Mouse (Mus musculus) lung, embryonic 14.5 days (tissue): Measurements from ENCODE around the gene Ctsc. TPM values are rescaled to one million over a fixed set of nuclear protein-coding genes. Genes with fewer than 3 reads are reported as not detected.

Experiments
- ATAC-seq: fragments of 200-750 bp; cut with Nextera tagmentation; 2 replicates; pipeline ENCODE4 v1.8.0; 2017; ENCODE audit warnings: mild to moderate bottlenecking, moderate TSS enrichment, moderate library complexity; ENCODE audit not compliant: insufficient read depth
- DNase-seq: peaks from one replicate; pipeline ENCODE4 v3.0.0-alpha.2; 2015
- H3K27ac ChIP-seq: fragments of 300-500 bp; sonication (generic); 2 replicates; pipeline ENCODE4 v1.5.1; 2014; ENCODE audit warnings: low read depth, mild to moderate bottlenecking, moderate library complexity
- H3K27me3 ChIP-seq: fragments of 300-500 bp; sonication (generic); 2 replicates; pipeline ENCODE4 v1.6.1; 2014; ENCODE audit warnings: low read length, control low read depth; ENCODE audit not compliant: insufficient read depth
- H3K36me3 ChIP-seq: fragments of 300-500 bp; sonication (generic); 2 replicates; pipeline ENCODE4 v1.6.1; 2014; ENCODE audit warnings: control low read depth; ENCODE audit not compliant: insufficient read depth
- H3K4me1 ChIP-seq: fragments of 300-500 bp; sonication (generic); 2 replicates; pipeline ENCODE4 v1.6.1; 2014; ENCODE audit warnings: antibody characterized with exemption, control low read depth; ENCODE audit not compliant: insufficient read depth
- H3K4me2 ChIP-seq: fragments of 300-500 bp; sonication (generic); 2 replicates; pipeline ENCODE4 v1.6.1; 2014; ENCODE audit warnings: mild to moderate bottlenecking
- H3K4me3 ChIP-seq: fragments of 300-500 bp; sonication (generic); 2 replicates; pipeline ENCODE4 v1.5.1; 2014; ENCODE audit warnings: low read depth, low read length
- H3K9ac ChIP-seq: fragments of 300-500 bp; sonication (generic); 2 replicates; pipeline ENCODE4 v1.6.1; 2014
- H3K9me3 ChIP-seq: fragments of 300-500 bp; sonication (generic); 2 replicates; pipeline ENCODE4 v1.6.1; 2016; ENCODE audit warnings: low read depth, low read length, control low read depth
- CTCF ChIP-seq: IDR thresholded peaks from 2 replicates; pipeline ENCODE4 v1.5.1; 2016; ENCODE audit warnings: antibody characterized with exemption, low read depth
- WGBS: fragments of 180-500 bp; shearing (Covaris S2); extraction: QIAGEN DNeasy Blood & Tissue Kit; methylation state at CpG from one replicate; pipeline ENCODE4 v1.1.7; 2014; 5-methylcytosine and 5-hydroxymethylcytosine counted together
- polyA plus RNA-seq: library from polyadenylated mRNA; unstranded; fragments of >200 nt; fragmentation: Nextera tagmentation; extraction: Ambion mirVana; gene quantifications from 2 replicates; pipeline ENCODE4 v1.2.1, GENCODE M21; 2014

The Ctsc gene
- polyA plus RNA-seq, 1 experiment from 2014 or later = 92.6 TPM

DNA sequence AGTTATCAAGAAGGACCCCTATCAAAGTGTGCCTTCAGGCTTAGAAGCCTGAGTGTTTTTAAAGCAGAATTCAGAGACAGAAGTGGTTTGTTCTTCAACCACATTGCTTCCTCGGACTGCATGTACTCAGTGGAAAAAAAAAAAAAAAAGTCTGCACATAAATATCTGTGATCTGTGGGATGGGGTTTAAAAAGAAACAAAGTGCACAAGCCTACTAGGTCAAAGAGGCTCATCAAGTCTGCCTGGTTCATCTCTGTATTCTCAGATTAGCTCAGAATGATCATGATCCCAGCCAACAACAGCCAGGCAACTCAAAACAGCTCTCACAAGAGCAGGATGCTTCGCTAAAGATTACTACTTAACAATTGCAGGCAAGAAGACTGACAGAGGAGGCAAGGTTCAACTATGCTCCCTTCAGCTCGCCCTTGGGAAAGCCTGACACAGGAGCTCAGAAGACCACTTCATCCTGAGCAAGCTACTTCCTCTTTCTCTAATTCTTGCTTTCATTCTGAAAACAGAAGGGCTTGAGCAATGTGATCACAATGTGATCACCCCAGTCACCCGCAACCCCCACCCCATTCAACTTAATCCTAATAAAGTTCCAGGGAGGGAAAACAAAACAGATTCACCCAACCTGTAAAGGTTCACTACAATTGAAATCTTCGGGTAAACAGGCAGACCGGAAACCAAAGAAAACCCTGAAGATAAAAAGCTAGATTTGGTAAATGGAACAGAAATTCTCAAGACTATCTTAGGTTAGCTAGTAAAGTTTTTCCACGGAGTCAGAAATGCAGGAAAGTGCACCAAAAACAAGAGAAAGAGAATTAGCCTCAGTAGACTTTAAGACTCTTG is 745 bp upstream of the Ctsc start:
- peak overlapping the region; percentile 9; the same call in 1 of the 2 replicates for H3K27ac ChIP-seq
- H3K4me2 ChIP-seq = peak overlapping the region; percentile 92
- no peak for ATAC-seq
- 41% methylated on average over 7 of the region's 7 CpGs for WGBS
- no peaks in the 10 kb centered on the region for H3K27me3 ChIP-seq
- peak overlapping the region; percentile 56 for H3K4me3 ChIP-seq
- no peaks in the 10 kb centered on the region; the same call in 1 of the 2 replicates for H3K4me1 ChIP-seq
- H3K9me3 ChIP-seq = no peaks in the 10 kb centered on the region
- no peak for DNase-seq
- H3K9ac ChIP-seq = peak overlapping the region; percentile 77; the same call in 1 of the 2 replicates
- no peaks in the 10 kb centered on the region for H3K36me3 ChIP-seq
- no peak for TF ChIP-seq CTCF

DNA sequence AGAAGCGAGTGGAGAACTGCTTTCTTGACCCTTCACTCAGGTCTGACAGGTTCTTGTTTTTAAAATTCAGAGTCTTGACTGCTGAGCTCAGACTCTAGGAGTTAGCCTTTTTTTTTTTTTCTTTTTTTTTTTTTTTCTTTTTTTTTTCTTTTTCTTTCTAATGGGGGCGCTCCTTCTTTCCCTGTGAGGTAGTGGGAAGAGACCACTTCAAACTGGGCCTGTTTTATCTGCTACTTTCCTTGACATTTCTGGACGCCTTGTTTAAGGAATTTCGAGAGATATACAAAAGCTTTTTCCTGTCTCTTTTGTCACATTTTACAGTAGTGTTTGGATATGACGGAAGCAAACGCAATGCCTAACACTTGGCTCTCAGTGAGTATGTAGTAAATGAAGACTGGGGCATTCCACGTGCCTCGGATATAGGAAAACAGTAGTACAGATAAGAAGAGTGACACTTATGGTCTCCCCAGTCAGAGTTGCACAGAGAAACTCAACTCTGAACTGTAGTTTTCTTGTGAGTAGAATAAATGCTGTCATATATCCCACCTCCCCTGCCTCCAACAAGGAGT is 827 bp downstream of the Ctsc start:
- Histone ChIP-seq H3K4me1 (no peaks in the 10 kb centered on the region; the same call in 1 of the 2 replicates), H3K9ac (peak overlapping the region; percentile 77), H3K27me3 (no peaks in the 10 kb centered on the region), H3K4me3 (peak overlapping the region; percentile 56), H3K36me3 (0 out of 2 replicates have a peak, but pooled peaks cover 6% of the 10 kb centered on the region), H3K4me2 (peak overlapping the region; percentile 92), H3K9me3 (no peaks in the 10 kb centered on the region), H3K27ac (peak overlapping the region; percentile 79)
- TF ChIP-seq CTCF = no peak
- no peak for ATAC-seq
- 10% methylated on average over 8 of the region's 8 CpGs for WGBS
- peak; percentile 59 for DNase-seq

DNA sequence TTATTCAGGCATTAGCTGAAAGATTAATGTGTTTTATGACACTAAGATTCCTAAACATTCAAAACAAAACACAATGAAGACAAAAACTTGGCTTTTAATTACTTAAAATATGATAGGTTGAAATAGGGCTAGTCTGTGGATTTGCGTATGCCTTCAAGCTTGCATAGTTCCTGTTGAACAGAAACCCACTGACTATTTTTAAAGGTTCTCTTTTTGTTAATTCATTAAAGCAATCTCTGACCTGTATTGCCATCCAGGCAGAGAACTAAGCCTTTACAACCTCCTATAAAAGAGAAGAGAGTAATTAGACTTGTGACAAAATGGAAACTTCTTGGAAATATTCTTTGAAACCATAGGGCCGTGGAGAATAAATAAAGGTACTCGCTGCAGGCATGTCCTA is 7.4 kb downstream of the Ctsc start:
- DNase-seq = no peak
- no peak for TF ChIP-seq CTCF
- Histone ChIP-seq H3K27ac (no peak overlapping the region), H3K4me1 (no peaks in the 10 kb centered on the region), H3K9me3 (no peaks in the 10 kb centered on the region), H3K4me2 (no peak overlapping the region), H3K9ac (no peak overlapping the region), H3K36me3 (peaks cover 11% of the 10 kb centered on the region; the same call in 1 of the 2 replicates), H3K4me3 (no peak overlapping the region), H3K27me3 (no peaks in the 10 kb centered on the region)
- 86% methylated on average over 3 of the region's 3 CpGs for WGBS
- ATAC-seq = no peak

DNA sequence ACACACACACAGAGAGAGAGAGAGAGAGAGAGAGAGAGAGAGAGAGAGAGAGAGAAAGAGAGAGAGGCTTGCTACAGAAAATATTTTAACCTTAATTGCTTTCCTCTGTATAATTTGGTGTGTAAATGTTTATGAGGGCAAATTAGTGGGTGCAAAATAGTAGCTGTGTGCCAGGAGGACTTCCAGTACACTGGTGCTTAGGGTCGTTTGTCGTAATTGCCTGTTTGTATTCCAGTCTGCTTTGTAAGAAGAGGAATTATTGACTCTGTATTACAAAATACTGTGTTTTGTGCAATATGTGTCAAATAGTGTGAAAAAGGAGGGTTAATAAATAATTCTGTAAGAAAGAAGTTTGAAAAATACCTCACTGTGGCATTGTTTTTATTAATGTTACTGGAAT is 13.2 kb downstream of the Ctsc start:
- Histone ChIP-seq H3K9me3 (no peaks in the 10 kb centered on the region), H3K27ac (no peak overlapping the region), H3K4me2 (no peak overlapping the region), H3K4me3 (no peak overlapping the region), H3K9ac (no peak overlapping the region), H3K36me3 (no peaks in the 10 kb centered on the region), H3K27me3 (no peaks in the 10 kb centered on the region), H3K4me1 (no peaks in the 10 kb centered on the region)
- ATAC-seq = no peak
- 82% methylated on average over 2 of the region's 2 CpGs for whole genome bisulfite sequencing
- DNase-seq = no peak
- TF ChIP-seq CTCF = no peak

DNA sequence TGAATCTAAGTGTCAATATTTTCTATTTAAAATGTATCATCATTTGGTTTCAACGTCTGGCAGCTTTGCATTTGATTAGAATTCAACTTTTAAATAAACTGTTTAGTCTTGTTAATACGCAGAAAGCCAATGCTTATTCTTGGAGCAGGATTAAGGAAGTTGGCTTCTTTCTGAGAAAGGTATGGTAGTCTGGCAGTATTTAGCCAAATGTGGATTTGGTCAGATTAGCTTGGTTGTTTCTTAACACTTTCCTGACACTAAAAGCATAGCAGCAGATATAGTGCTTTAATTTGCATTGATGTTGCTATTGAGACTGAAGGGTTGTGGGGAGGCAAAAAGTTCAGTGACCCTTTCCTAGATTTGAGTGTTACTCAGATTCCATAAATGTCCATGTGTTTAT is 14.2 kb downstream of the Ctsc start:
- no peak for TF ChIP-seq CTCF
- no peaks in the 10 kb centered on the region for H3K27me3 ChIP-seq
- H3K9me3 ChIP-seq = no peaks in the 10 kb centered on the region
- no peaks in the 10 kb centered on the region for H3K36me3 ChIP-seq
- DNase-seq = no peak
- H3K4me1 ChIP-seq = 0 out of 2 replicates have a peak, but pooled peaks cover 2% of the 10 kb centered on the region
- WGBS = 49% methylated on average over 2 of the region's 2 CpGs
- no peak overlapping the region for H3K4me2 ChIP-seq
- H3K4me3 ChIP-seq = no peak overlapping the region
- ATAC-seq = no peak
- H3K27ac ChIP-seq = no peak overlapping the region
- H3K9ac ChIP-seq = no peak overlapping the region

DNA sequence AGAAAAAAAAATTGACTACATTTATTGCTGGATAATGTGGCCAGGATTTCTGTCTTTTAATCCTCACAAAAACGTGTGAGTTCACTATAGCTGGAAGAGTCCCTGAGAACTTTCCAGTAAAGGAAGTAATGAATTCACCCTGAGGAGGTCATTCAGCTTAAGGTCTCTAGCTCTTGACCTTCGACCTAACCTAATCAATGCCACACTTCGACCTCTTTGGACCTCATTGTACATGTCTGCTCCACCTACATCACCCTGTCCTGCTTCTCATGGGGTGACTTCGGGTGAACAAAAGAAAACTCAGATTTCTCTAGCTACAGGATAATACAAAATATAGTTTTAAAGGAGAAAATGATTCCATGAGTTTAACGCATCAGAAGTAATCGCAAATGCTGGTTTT is 16.0 kb downstream of the Ctsc start:
- H3K4me1 ChIP-seq = 0 out of 2 replicates have a peak, but pooled peaks cover 3% of the 10 kb centered on the region
- no peaks in the 10 kb centered on the region for H3K36me3 ChIP-seq
- no peaks in the 10 kb centered on the region for H3K27me3 ChIP-seq
- ATAC-seq (no peak), DNase-seq (no peak)
- H3K27ac ChIP-seq = no peak overlapping the region
- H3K9ac ChIP-seq = no peak overlapping the region
- WGBS = 73% methylated on average over 6 of the region's 6 CpGs
- no peak overlapping the region for H3K4me2 ChIP-seq
- no peak overlapping the region for H3K4me3 ChIP-seq
- TF ChIP-seq CTCF = no peak
- no peaks in the 10 kb centered on the region for H3K9me3 ChIP-seq

DNA sequence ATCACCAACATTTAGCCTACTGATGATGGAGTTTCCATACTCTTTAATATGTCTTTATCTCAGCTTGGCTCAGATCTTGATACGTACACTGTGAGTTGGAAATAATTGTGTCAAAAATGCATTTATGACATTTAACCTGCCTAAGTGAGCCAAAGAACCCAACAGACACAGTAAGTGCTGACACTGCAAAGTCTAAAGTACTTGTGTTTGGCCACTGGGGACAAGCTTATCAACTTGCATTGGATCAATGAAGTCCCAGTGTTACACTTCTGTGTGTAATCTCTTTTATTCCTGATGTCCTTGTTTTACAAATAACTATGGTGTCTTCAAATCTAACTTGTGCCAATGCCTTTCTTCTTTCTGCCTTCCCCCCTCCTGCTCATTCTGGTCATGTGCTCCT is 18.1 kb downstream of the Ctsc start:
- TF ChIP-seq CTCF = no peak
- H3K4me3 ChIP-seq = no peak overlapping the region
- DNase-seq (no peak), ATAC-seq (no peak)
- 0 out of 2 replicates have a peak, but pooled peaks cover 6% of the 10 kb centered on the region for H3K36me3 ChIP-seq
- no peak overlapping the region for H3K27ac ChIP-seq
- H3K9me3 ChIP-seq = no peaks in the 10 kb centered on the region
- no peaks in the 10 kb centered on the region for H3K27me3 ChIP-seq
- 84% methylated on average over 1 of the region's 1 CpGs for WGBS
- 0 out of 2 replicates have a peak, but pooled peaks cover 3% of the 10 kb centered on the region for H3K4me1 ChIP-seq
- no peak overlapping the region for H3K4me2 ChIP-seq
- H3K9ac ChIP-seq = no peak overlapping the region
